Mouse (Mus musculus) brown adipose tissue, adult 24 weeks (tissue): ENCODE data around the gene Nedd9. TPM values are rescaled to one million over a fixed set of nuclear protein-coding genes. Genes with fewer than 3 reads are reported as not detected.
A peak's percentile ranks its signal among the peaks of the same experiment; 100 is the strongest.
"Not testable (repeated sequence)": the region's sequence is repeated elsewhere in the genome, so short reads cannot be mapped to it uniquely, and the experiment has no call there.

Source experiments
- H3K27ac ChIP-seq: fragments of 200-500 bp; replicated peaks from 2 replicates; pipeline ENCODE4 v1.5.1; 2012; ENCODE audit warnings: low read depth, mild to moderate bottlenecking, low read length
- H3K4me1 ChIP-seq: fragments of 200-500 bp; 2 replicates; pipeline ENCODE4 v1.6.1; 2012; ENCODE audit warnings: low read length, mixed read lengths; ENCODE audit not compliant: control insufficient read depth, insufficient read depth, insufficient read length
- H3K4me3 ChIP-seq: fragments of 200-500 bp; 2 replicates; pipeline ENCODE4 v1.5.1; 2012; ENCODE audit warnings: low read depth, mild to moderate bottlenecking, low read length, moderate library complexity; ENCODE audit not compliant: insufficient read depth
- polyA plus RNA-seq: library from polyadenylated mRNA; stranded (reverse); fragments of >200 nt; gene quantifications from 2 replicates; pipeline ENCODE4 v1.2.4, GENCODE M21; 2012; ENCODE audit not compliant: missing spikeins, insufficient read depth, insufficient read length

The Nedd9 gene
- polyA plus RNA-seq, 1 experiment: 7.5 TPM

- Histone ChIP-seq H3K27ac (no peak overlapping the region), H3K4me3 (no peak overlapping the region), H3K4me1 (peaks cover 6% of the 10 kb centered on the region; the same call in 1 of the 2 replicates)
Observed at GRCm38 (mm10) chr13:41368612-41369011, 118.5 kb downstream of the Nedd9 start.

GRCm38 (mm10) chr13:41367176-41367611, 120.0 kb downstream of the Nedd9 start:
- Histone ChIP-seq H3K27ac (no peak overlapping the region), H3K4me3 (no peak overlapping the region), H3K4me1 (no peaks in the 10 kb centered on the region)

- not testable (repeated sequence) for H3K4me3 ChIP-seq, H3K4me1 ChIP-seq, H3K27ac ChIP-seq
Observed at GRCm38 (mm10) chr13:41366609-41367008, 120.6 kb downstream of the Nedd9 start.

- no peaks in the 10 kb centered on the region; the same call in 1 of the 2 replicates for H3K4me1 ChIP-seq
- no peak overlapping the region for H3K4me3 ChIP-seq
- no peak overlapping the region for H3K27ac ChIP-seq
Observed at GRCm38 (mm10) chr13:41364273-41364672, 122.9 kb downstream of the Nedd9 start.

GRCm38 (mm10) chr13:41362909-41363308, 124.3 kb downstream of the Nedd9 start:
- Histone ChIP-seq H3K4me1 (no peaks in the 10 kb centered on the region; the same call in 1 of the 2 replicates), H3K27ac (no peak overlapping the region), H3K4me3 (no peak overlapping the region)

GRCm38 (mm10) chr13:41360272-41360815, 126.8 kb downstream of the Nedd9 start:
- H3K4me1 ChIP-seq: peaks cover 5% of the 10 kb centered on the region; the same call in 1 of the 2 replicates
- H3K4me3 ChIP-seq: no peak overlapping the region
- no peak overlapping the region for H3K27ac ChIP-seq

- H3K27ac ChIP-seq: peak overlapping the region; percentile 54
- H3K4me1 ChIP-seq: peaks cover 9% of the 10 kb centered on the region
- peak overlapping the region; percentile 60 for H3K4me3 ChIP-seq
Observed at GRCm38 (mm10) chr13:41359330-41360215, 127.6 kb downstream of the Nedd9 start.

- Histone ChIP-seq H3K4me1 (peaks cover 11% of the 10 kb centered on the region), H3K4me3 (peak overlapping the region; percentile 74), H3K27ac (peak overlapping the region; percentile 93)
Observed at GRCm38 (mm10) chr13:41358480-41359180, 128.5 kb downstream of the Nedd9 start.

- Histone ChIP-seq H3K4me1 (peaks cover 12% of the 10 kb centered on the region), H3K4me3 (peak overlapping the region; percentile 74), H3K27ac (peak overlapping the region; percentile 93)
Observed at GRCm38 (mm10) chr13:41358009-41358408, 129.2 kb downstream of the Nedd9 start.

GRCm38 (mm10) chr13:41357586-41357985, 129.6 kb downstream of the Nedd9 start:
- H3K27ac ChIP-seq: peak overlapping the region; percentile 56
- peak overlapping the region; percentile 74 for H3K4me3 ChIP-seq

GRCm38 (mm10) chr13:41357161-41357560, 130.0 kb downstream of the Nedd9 start:
- peak overlapping the region; percentile 56 for H3K27ac ChIP-seq

More at GRCm38 (mm10) chr13:41357586-41357985, 129.6 kb downstream of the Nedd9 start:
- peaks cover 16% of the 10 kb centered on the region for H3K4me1 ChIP-seq

GRCm38 (mm10) chr13:41355552-41355951, 131.6 kb downstream of the Nedd9 start:
- H3K4me1 ChIP-seq: peaks cover 27% of the 10 kb centered on the region
- H3K27ac ChIP-seq: no peak overlapping the region
- H3K4me3 ChIP-seq: no peak overlapping the region; the same call in 1 of the 2 replicates

More at GRCm38 (mm10) chr13:41357161-41357560, 130.0 kb downstream of the Nedd9 start:
- peaks cover 16% of the 10 kb centered on the region for H3K4me1 ChIP-seq
- peak overlapping the region; percentile 74 for H3K4me3 ChIP-seq

- 0 out of 2 replicates have a peak overlapping the region, but pooled peaks have one; percentile 8 for H3K4me3 ChIP-seq
- peaks cover 31% of the 10 kb centered on the region for H3K4me1 ChIP-seq
- peak overlapping the region; percentile 23 for H3K27ac ChIP-seq
Observed at GRCm38 (mm10) chr13:41354591-41354990, 132.6 kb downstream of the Nedd9 start.

- H3K27ac ChIP-seq: no peak overlapping the region
Observed at GRCm38 (mm10) chr13:41353676-41354075, 133.5 kb downstream of the Nedd9 start.

GRCm38 (mm10) chr13:41352352-41352751, 134.8 kb downstream of the Nedd9 start:
- H3K27ac ChIP-seq: no peak overlapping the region
- peaks cover 36% of the 10 kb centered on the region for H3K4me1 ChIP-seq
- no peak overlapping the region for H3K4me3 ChIP-seq

More at GRCm38 (mm10) chr13:41353676-41354075, 133.5 kb downstream of the Nedd9 start:
- no peak overlapping the region for H3K4me3 ChIP-seq
- peaks cover 33% of the 10 kb centered on the region for H3K4me1 ChIP-seq
